Mouse (Mus musculus) ovary, adult 10 weeks (tissue): ENCODE measurements around the gene Gm10681. TPM values are rescaled to one million over a fixed set of nuclear protein-coding genes. Genes with fewer than 3 reads are reported as not detected.

ENCODE experiments used
- polyA plus RNA-seq: library from polyadenylated mRNA; stranded (reverse); fragments of 350-450 nt; fragmentation: Illumina TruSeq; extraction: RNeasy Lipid Tissue Mini Kit (QIAGEN cat#74804); gene quantifications from one replicate; pipeline ENCODE4 v1.2.3, GENCODE M21; 2014

Gene Gm10681
- polyA plus RNA-seq = not detected

DNA sequence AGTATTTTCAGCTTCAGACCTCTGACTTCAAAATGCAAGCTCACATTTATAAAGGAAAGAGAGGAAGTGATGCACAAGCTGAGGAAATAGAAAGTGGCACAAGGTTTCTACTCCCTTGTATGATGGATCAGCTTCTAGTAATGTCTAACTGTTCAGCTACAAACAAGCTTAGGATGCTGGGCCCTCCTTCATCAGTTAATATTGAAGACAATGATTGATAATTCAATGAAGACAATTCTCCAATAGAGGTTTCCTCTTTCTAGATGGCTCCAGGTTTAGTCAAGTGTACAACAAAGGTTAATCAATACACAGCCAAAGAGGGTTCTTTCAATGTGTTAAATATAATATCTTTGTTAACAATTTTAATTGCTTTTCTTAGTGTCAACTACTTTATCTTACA lies at the start of gene Gm10681:
TSS of gene Gm10681 (minus strand) at position 101 of the 400 bp plus-strand sequence.

DNA sequence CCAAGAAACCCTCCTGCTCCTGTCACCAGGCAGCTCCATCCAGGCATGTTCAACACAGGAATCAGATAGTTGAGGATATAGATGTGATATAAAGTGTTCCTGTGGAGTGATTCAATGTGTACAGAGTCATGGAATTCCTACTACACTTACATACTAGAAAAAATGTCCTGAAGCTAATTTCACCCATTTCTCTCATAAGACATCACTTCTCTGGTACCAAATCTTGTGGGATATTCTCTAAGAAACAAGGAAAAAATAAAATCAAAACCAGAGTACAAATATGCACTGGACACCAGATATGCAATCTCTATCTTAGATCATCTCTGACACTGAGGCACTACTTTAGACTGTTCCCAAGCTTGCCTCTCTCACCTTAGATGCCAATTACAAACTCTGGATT lies 41.5 kb upstream of the Gm10681 start, which contains the start of gene Hsd3b5:
TSS of gene Hsd3b5 (minus strand) at position 101 of the 400 bp plus-strand sequence.

DNA sequence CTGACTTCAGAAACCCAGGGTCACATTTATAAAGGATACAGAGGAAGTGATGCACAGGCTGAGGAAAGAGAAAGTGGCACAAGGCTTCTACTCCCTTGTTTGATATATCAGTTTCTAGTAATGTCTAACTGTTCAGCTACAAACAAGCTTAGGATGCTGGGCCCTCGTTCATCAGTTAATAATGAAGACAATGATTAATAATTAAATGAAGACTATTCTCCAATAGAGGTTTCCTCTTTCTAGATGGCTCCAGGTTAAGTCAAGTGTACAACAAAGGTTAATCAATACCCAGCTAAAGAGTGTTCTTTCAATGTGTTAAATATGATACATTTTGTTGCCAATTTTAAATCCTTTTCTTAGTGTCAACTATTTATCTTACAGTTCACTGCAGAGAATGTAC lies 78.2 kb downstream of the Gm10681 start, which contains the start of gene Hsd3b4:
TSS of gene Hsd3b4 (minus strand) at position 101 of the 400 bp plus-strand sequence.

Other genes starting within 250 kb of the Gm10681 start
- gene Phgdh, start 248.8 kb downstream of the Gm10681 start, polyA plus RNA-seq = 2.3 TPM
- gene Zfp697, start 206.3 kb downstream of the Gm10681 start, polyA plus RNA-seq = 9.7 TPM
- gene Gm4450, start 131.7 kb downstream of the Gm10681 start, polyA plus RNA-seq = not detected
- not detected for gene Hsd3b4, start 78.3 kb downstream of the Gm10681 start, polyA plus RNA-seq
- gene Hsd3b5, start 41.4 kb upstream of the Gm10681 start, polyA plus RNA-seq = not detected
- not detected for gene Hsd3b2, start 135.7 kb upstream of the Gm10681 start, polyA plus RNA-seq
- not detected for gene Hsd3b3, start 174.3 kb upstream of the Gm10681 start, polyA plus RNA-seq
- gene Hsd3b6, start 225.6 kb upstream of the Gm10681 start, polyA plus RNA-seq = 0.91 TPM